Mouse (Mus musculus): Measurements from ENCODE around the gene Moxd1. TPM values are rescaled to one million over a fixed set of nuclear protein-coding genes. Genes with fewer than 3 reads are reported as not detected.

Moxd1 gene
- total RNA-seq, 2 experiments from 2014 or later, result 1.0 to 1.9 TPM

Other genes with a start within 250 kb of the Moxd1 start
- gene Taar6, start 237.9 kb upstream of the Moxd1 start, total RNA-seq (2021), result not detected
- not detected for gene Taar7a, start 230.0 kb upstream of the Moxd1 start, total RNA-seq (2021)
- not detected for gene Taar7b, start 223.6 kb upstream of the Moxd1 start, total RNA-seq (2021)
- gene Taar7d, start 196.3 kb upstream of the Moxd1 start, total RNA-seq (2021), result not detected
- not detected for gene Taar7e, start 185.9 kb upstream of the Moxd1 start, total RNA-seq (2021)
- gene Taar7f, start 174.0 kb upstream of the Moxd1 start, total RNA-seq (2021), result not detected
- not detected for gene Taar8a, start 147.0 kb upstream of the Moxd1 start, total RNA-seq (2021)
- not detected for gene Taar8b, start 131.2 kb upstream of the Moxd1 start, total RNA-seq (2021)
- not detected for gene Taar8c, start 121.6 kb upstream of the Moxd1 start, total RNA-seq (2021)
- not detected for gene Taar9, start 114.0 kb upstream of the Moxd1 start, total RNA-seq (2021)
- 10 to 100 TPM; 92.2 to 97.9 TPM for gene Stx7, start 74.2 kb upstream of the Moxd1 start, total RNA-seq (2021)